Mouse (Mus musculus) midbrain, embryonic 14.5 days (tissue): ENCODE measurements at regions not wholly inside any gene's neighbourhood (a gene's known extent, or its start where the extent isn't known, plus 50 kb on each side); places are given as distances from the start of the nearest gene placed in this dataset. TPM values are rescaled to one million over a fixed set of nuclear protein-coding genes. Genes with fewer than 3 reads are reported as not detected.
"Not testable (repeated sequence)": the region's sequence is repeated elsewhere in the genome, so short reads cannot be mapped to it uniquely, and the experiment has no call there.

Source experiments
- ATAC-seq: fragments of 200-750 bp; cut with Nextera tagmentation; 2 replicates; pipeline ENCODE4 v1.8.0; 2017; ENCODE audit warnings: moderate number of reproducible peaks, moderate library complexity; ENCODE audit not compliant: low FRiP score, low TSS enrichment
- DNase-seq: peaks from one replicate; pipeline ENCODE4 v3.0.0-alpha.2; 2015
- H3K27ac ChIP-seq: fragments of 300-500 bp; sonication (generic); replicated peaks from 2 replicates; pipeline ENCODE4 v1.5.1; 2014; ENCODE audit warnings: mild to moderate bottlenecking, low read depth, low read length, moderate library complexity
- H3K27me3 ChIP-seq: fragments of 300-500 bp; sonication (generic); 2 replicates; pipeline ENCODE4 v1.6.1; 2014; ENCODE audit warnings: low read length, control low read depth, mixed read lengths; ENCODE audit not compliant: control insufficient read depth, insufficient read depth
- H3K36me3 ChIP-seq: fragments of 300-500 bp; sonication (generic); 2 replicates; pipeline ENCODE4 v1.6.1; 2014; ENCODE audit warnings: low read length, control low read depth; ENCODE audit not compliant: control insufficient read depth, insufficient read depth
- H3K4me1 ChIP-seq: fragments of 300-500 bp; sonication (generic); 2 replicates; pipeline ENCODE4 v1.6.1; 2014; ENCODE audit warnings: mild to moderate bottlenecking, antibody characterized with exemption, low read length, control low read depth; ENCODE audit not compliant: control insufficient read depth, insufficient read depth
- H3K4me2 ChIP-seq: fragments of 300-500 bp; sonication (generic); 2 replicates; pipeline ENCODE4 v1.6.1; 2014; ENCODE audit warnings: mild to moderate bottlenecking, low read length, moderate library complexity
- H3K4me3 ChIP-seq: fragments of 300-500 bp; sonication (generic); replicated peaks from 2 replicates; pipeline ENCODE4 v1.5.1; 2014; ENCODE audit warnings: low read depth, low read length
- H3K9ac ChIP-seq: fragments of 300-500 bp; sonication (generic); replicated peaks from 2 replicates; pipeline ENCODE4 v1.6.1; 2014; ENCODE audit warnings: mild to moderate bottlenecking, low read length, moderate library complexity
- H3K9me3 ChIP-seq: fragments of 300-500 bp; sonication (generic); 2 replicates; pipeline ENCODE4 v1.6.1; 2016; ENCODE audit warnings: low read length, control low read depth, mixed read lengths; ENCODE audit not compliant: control insufficient read depth
- WGBS: fragments of 180-500 bp; shearing (Covaris S2); extraction: QIAGEN DNeasy Blood & Tissue Kit; methylation state at CpG from one replicate; pipeline ENCODE4 v1.1.7; 2014; 5-methylcytosine and 5-hydroxymethylcytosine counted together
- microRNA-seq: library from miRNA; unstranded; fragments of <30 nt; microRNA quantifications from one replicate; pipeline ENCODE4, GENCODE M21; 2016

GRCm38 (mm10) chr11:16670282-16670681 is 81.7 kb upstream of the Egfr start:
- WGBS: 73% methylated on average over 1 of the region's 1 CpGs

GRCm38 (mm10) chr11:16675951-16676350 is 76.1 kb upstream of the Egfr start:
- H3K27ac ChIP-seq, ATAC-seq: not testable (repeated sequence)
- 12% methylated on average over 1 of the region's 1 CpGs for WGBS

More at GRCm38 (mm10) chr11:16670282-16670681, 81.7 kb upstream of the Egfr start:
- no peak for DNase-seq
- no peak for ATAC-seq
- no peak overlapping the region for H3K9ac ChIP-seq
- H3K27me3 ChIP-seq: no peaks in the 10 kb centered on the region
- H3K4me2 ChIP-seq: no peak overlapping the region
- no peak overlapping the region for H3K27ac ChIP-seq
- H3K4me1 ChIP-seq: no peaks in the 10 kb centered on the region
- H3K9me3 ChIP-seq: no peaks in the 10 kb centered on the region
- H3K36me3 ChIP-seq: no peaks in the 10 kb centered on the region
- no peak overlapping the region for H3K4me3 ChIP-seq

GRCm38 (mm10) chr11:16683538-16683937 is 68.5 kb upstream of the Egfr start:
- H3K4me1 ChIP-seq: no peaks in the 10 kb centered on the region
- H3K4me3 ChIP-seq: no peak overlapping the region
- no peaks in the 10 kb centered on the region for H3K27me3 ChIP-seq
- WGBS: 96% methylated on average over 1 of the region's 1 CpGs
- no peak overlapping the region for H3K9ac ChIP-seq
- no peak overlapping the region for H3K27ac ChIP-seq
- H3K4me2 ChIP-seq: no peak overlapping the region
- DNase-seq (no peak), ATAC-seq (no peak)
- H3K9me3 ChIP-seq: no peaks in the 10 kb centered on the region
- H3K36me3 ChIP-seq: no peaks in the 10 kb centered on the region

More at GRCm38 (mm10) chr11:16675951-16676350, 76.1 kb upstream of the Egfr start:
- H3K9ac ChIP-seq, H3K36me3 ChIP-seq, H3K27me3 ChIP-seq, DNase-seq, H3K4me3 ChIP-seq, H3K4me2 ChIP-seq, H3K4me1 ChIP-seq, H3K9me3 ChIP-seq: not testable (repeated sequence)

GRCm38 (mm10) chr11:16695596-16695995 is 56.4 kb upstream of the Egfr start:
- Histone ChIP-seq H3K9me3 (no peaks in the 10 kb centered on the region), H3K27ac (no peak overlapping the region), H3K4me1 (no peaks in the 10 kb centered on the region), H3K9ac (no peak overlapping the region), H3K4me3 (no peak overlapping the region), H3K36me3 (no peaks in the 10 kb centered on the region), H3K4me2 (no peak overlapping the region), H3K27me3 (no peaks in the 10 kb centered on the region)
- DNase-seq: no peak
- no peak for ATAC-seq
- 88% methylated on average over 1 of the region's 1 CpGs for WGBS

- H3K27me3 ChIP-seq: no peaks in the 10 kb centered on the region
- no peak for DNase-seq
Measured at GRCm38 (mm10) chr11:16696787-16697186, 55.2 kb upstream of the Egfr start.

GRCm38 (mm10) chr11:16701826-16702225 is 50.2 kb upstream of the Egfr start:
- ATAC-seq (no peak), DNase-seq (no peak)
- H3K36me3 ChIP-seq: no peaks in the 10 kb centered on the region
- H3K4me1 ChIP-seq: no peaks in the 10 kb centered on the region
- H3K9me3 ChIP-seq: no peaks in the 10 kb centered on the region
- no peak overlapping the region for H3K4me3 ChIP-seq
- WGBS: 92% methylated on average over 4 of the region's 4 CpGs
- H3K4me2 ChIP-seq: no peak overlapping the region
- no peak overlapping the region for H3K9ac ChIP-seq
- no peak overlapping the region for H3K27ac ChIP-seq
- no peaks in the 10 kb centered on the region for H3K27me3 ChIP-seq

More at GRCm38 (mm10) chr11:16696787-16697186, 55.2 kb upstream of the Egfr start:
- Histone ChIP-seq H3K36me3 (no peaks in the 10 kb centered on the region), H3K9ac (no peak overlapping the region), H3K4me2 (no peak overlapping the region), H3K4me3 (no peak overlapping the region), H3K27ac (no peak overlapping the region), H3K9me3 (no peaks in the 10 kb centered on the region), H3K4me1 (no peaks in the 10 kb centered on the region)
- no peak for ATAC-seq
- 89% methylated on average over 2 of the region's 2 CpGs for WGBS

Small RNA genes lying in the stretch of these regions (microRNA-seq; reads per million reads assigned to microRNA genes)
- not detected for gene Gm24714
